Mouse (Mus musculus) liver, embryonic 15.5 days (tissue): ENCODE measurements around the gene Cyp4a10. TPM values are rescaled to one million over a fixed set of nuclear protein-coding genes. Genes with fewer than 3 reads are reported as not detected.
A peak's percentile ranks its signal among the peaks of the same experiment; 100 is the strongest.
"Not testable (repeated sequence)": the region's sequence is repeated elsewhere in the genome, so short reads cannot be mapped to it uniquely, and the experiment has no call there.

ENCODE experiments used
- ATAC-seq: fragments of 200-750 bp; cut with Nextera tagmentation; 2 replicates; pipeline ENCODE4 v1.8.0; 2017; ENCODE audit warnings: moderate number of reproducible peaks, mild to moderate bottlenecking, moderate library complexity; ENCODE audit not compliant: insufficient read depth
- H3K27ac ChIP-seq: fragments of 300-500 bp; sonication (generic); replicated peaks from 2 replicates; pipeline ENCODE4 v1.5.1; 2015; ENCODE audit warnings: mild to moderate bottlenecking, inconsistent platforms
- H3K27me3 ChIP-seq: fragments of 300-500 bp; sonication (generic); 2 replicates; pipeline ENCODE4 v1.6.1; 2015; ENCODE audit warnings: mild to moderate bottlenecking, inconsistent platforms
- H3K36me3 ChIP-seq: fragments of 300-500 bp; sonication (generic); replicated peaks from 2 replicates; pipeline ENCODE4 v1.6.1; 2015; ENCODE audit warnings: moderate library complexity, mild to moderate bottlenecking, inconsistent platforms
- H3K4me1 ChIP-seq: fragments of 300-500 bp; sonication (generic); replicated peaks from 2 replicates; pipeline ENCODE4 v1.6.1; 2015; ENCODE audit warnings: inconsistent platforms
- H3K4me2 ChIP-seq: fragments of 300-500 bp; sonication (generic); 2 replicates; pipeline ENCODE4 v1.6.1; 2015; ENCODE audit warnings: moderate library complexity, mild to moderate bottlenecking, inconsistent platforms
- H3K4me3 ChIP-seq: fragments of 300-500 bp; sonication (generic); replicated peaks from 2 replicates; pipeline ENCODE4 v1.5.1; 2015; ENCODE audit warnings: mild to moderate bottlenecking, inconsistent platforms
- H3K9ac ChIP-seq: fragments of 300-500 bp; sonication (generic); 2 replicates; pipeline ENCODE4 v1.6.1; 2015; ENCODE audit warnings: moderate library complexity, mild to moderate bottlenecking, inconsistent platforms
- H3K9me3 ChIP-seq: fragments of 300-500 bp; sonication (generic); replicated peaks from 2 replicates; pipeline ENCODE4 v1.6.1; 2016; ENCODE audit warnings: inconsistent platforms
- WGBS: fragments of 180-500 bp; shearing (Covaris S2); methylation state at CpG from one replicate; pipeline ENCODE4 v1.1.7; 2015; ENCODE audit warnings: mixed read lengths; ENCODE audit not compliant: insufficient replicate concordance; 5-methylcytosine and 5-hydroxymethylcytosine counted together
- polyA plus RNA-seq: library from polyadenylated mRNA; unstranded; fragments of >200 nt; fragmentation: Nextera tagmentation; extraction: Ambion mirVana; gene quantifications from 2 replicates; pipeline ENCODE4 v1.2.1, GENCODE M21; 2015

The Cyp4a10 gene
- not detected in 2 replicates for polyA plus RNA-seq

DNA sequence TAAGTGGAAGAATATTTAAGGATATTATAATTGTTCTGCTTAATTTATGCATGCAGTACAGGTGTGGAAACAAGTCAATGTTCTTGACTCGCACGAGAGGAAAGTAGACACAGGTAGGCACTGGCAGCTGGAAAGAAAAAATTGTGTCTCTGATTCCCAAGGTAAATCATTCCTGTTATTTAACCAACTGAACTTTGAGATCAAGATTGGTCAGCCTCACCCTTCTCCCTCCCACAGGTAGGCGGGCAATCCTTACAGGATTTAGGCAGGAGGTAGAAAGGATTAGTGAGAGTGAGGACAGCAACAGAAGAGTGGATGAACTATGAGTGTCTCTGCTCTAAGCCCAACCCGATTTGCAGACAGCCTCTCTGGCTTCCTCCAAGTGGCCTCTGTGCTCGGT is at the start of gene Cyp4a10:
Gene Cyp4a10 (plus strand): TSS at position 265 of the 400 bp plus-strand sequence.
- 60% methylated on average over 5 of the region's 5 CpGs for WGBS

DNA sequence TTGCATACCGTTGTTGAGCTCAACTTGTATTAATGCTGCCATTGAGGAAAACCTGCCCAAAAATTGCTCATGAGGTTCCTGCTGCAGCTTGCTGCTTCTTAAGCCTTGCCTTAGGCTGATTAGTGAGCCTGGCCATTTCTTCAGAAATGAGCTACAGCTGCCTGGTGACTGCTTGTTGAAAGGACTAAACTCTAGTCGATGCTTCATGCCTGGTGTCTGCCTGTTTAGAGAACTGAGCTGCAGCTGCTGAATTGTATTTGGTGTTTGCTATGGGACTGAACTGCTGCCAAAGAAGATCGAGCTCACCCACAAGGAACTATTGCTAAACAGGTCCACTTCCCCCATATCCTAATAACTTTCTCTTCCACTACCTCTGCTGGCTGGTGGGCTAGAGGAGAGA is 44.5 kb upstream of the Cyp4a10 start:
- WGBS: 44% methylated on average over 3 of the region's 3 CpGs
- not testable (repeated sequence) for H3K4me3 ChIP-seq, H3K9ac ChIP-seq, H3K4me1 ChIP-seq, H3K27ac ChIP-seq, H3K4me2 ChIP-seq, ATAC-seq, H3K36me3 ChIP-seq, H3K27me3 ChIP-seq, H3K9me3 ChIP-seq

More for the DNA sequence above, at the start of gene Cyp4a10:
- not testable (repeated sequence) for H3K4me1 ChIP-seq, H3K27me3 ChIP-seq, H3K4me3 ChIP-seq, H3K36me3 ChIP-seq, H3K4me2 ChIP-seq, H3K9ac ChIP-seq, H3K27ac ChIP-seq, ATAC-seq, H3K9me3 ChIP-seq

GRCm38 (mm10) chr4:115476051-115476450 is 42.0 kb upstream of the Cyp4a10 start:
- not testable (repeated sequence) for ATAC-seq, H3K27me3 ChIP-seq, H3K4me3 ChIP-seq, H3K4me1 ChIP-seq, H3K9me3 ChIP-seq, H3K27ac ChIP-seq, H3K9ac ChIP-seq, H3K36me3 ChIP-seq, H3K4me2 ChIP-seq

- H3K4me2 ChIP-seq: no peak overlapping the region
- no peak overlapping the region for H3K27ac ChIP-seq
- no peak overlapping the region for H3K4me3 ChIP-seq
- H3K9ac ChIP-seq: no peak overlapping the region
- H3K27me3 ChIP-seq: no peaks in the 10 kb centered on the region
- H3K4me1 ChIP-seq: no peaks in the 10 kb centered on the region
- H3K9me3 ChIP-seq: no peaks in the 10 kb centered on the region
- no peaks in the 10 kb centered on the region for H3K36me3 ChIP-seq
- ATAC-seq: no peak
- WGBS: 40% methylated on average over 6 of the region's 6 CpGs
Measured at GRCm38 (mm10) chr4:115481006-115481652, 36.9 kb upstream of the Cyp4a10 start.

DNA sequence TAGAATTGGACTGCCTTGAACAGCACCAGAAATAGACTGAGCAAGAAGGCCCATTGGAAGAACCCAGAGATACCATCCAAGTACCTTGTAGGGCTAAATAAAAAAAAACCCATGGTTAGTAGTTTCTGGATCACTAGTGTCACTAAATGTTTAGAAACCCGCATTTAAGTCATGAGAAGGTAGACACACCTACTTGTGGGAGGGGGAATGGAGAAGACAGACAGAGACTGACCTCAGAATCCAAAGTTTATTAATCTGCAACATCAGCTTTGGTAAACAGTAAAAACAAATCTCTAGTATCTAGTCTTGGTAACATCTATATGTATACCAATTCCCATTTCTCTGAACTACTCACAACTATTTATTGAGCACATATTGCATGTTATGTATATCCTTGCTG is 22.1 kb upstream of the Cyp4a10 start, which contains the start of gene Cyp4a14:
Gene Cyp4a14 (minus strand): TSS at position 142 of the 400 bp plus-strand sequence.
- H3K4me2 ChIP-seq: no peak within 1 kb of the TSS
- no peaks in the 10 kb centered on the region for H3K36me3 ChIP-seq
- no peak within 1 kb of the TSS for H3K4me3 ChIP-seq
- no peak within 1 kb of the TSS for H3K9ac ChIP-seq
- H3K9me3 ChIP-seq: no peaks in the 10 kb centered on the region
- no peaks in the 10 kb centered on the region for H3K27me3 ChIP-seq
- 77% methylated on average over 1 of the region's 1 CpGs for WGBS
- ATAC-seq: no peak
- H3K27ac ChIP-seq: no peak within 1 kb of the TSS
- no peaks in the 10 kb centered on the region for H3K4me1 ChIP-seq

GRCm38 (mm10) chr4:115497466-115497865 is 20.6 kb upstream of the Cyp4a10 start:
- H3K36me3 ChIP-seq: no peaks in the 10 kb centered on the region
- 58% methylated on average over 3 of the region's 3 CpGs for WGBS
- ATAC-seq: peak; percentile 57; the same call in 1 of the 2 replicates
- H3K4me3 ChIP-seq: no peak overlapping the region
- H3K9ac ChIP-seq: no peak overlapping the region
- H3K4me2 ChIP-seq: no peak overlapping the region
- no peaks in the 10 kb centered on the region for H3K9me3 ChIP-seq
- H3K27me3 ChIP-seq: no peaks in the 10 kb centered on the region
- H3K27ac ChIP-seq: no peak overlapping the region
- H3K4me1 ChIP-seq: no peaks in the 10 kb centered on the region

- H3K4me3 ChIP-seq, H3K9me3 ChIP-seq, H3K9ac ChIP-seq, H3K27ac ChIP-seq, H3K27me3 ChIP-seq, H3K4me1 ChIP-seq, H3K4me2 ChIP-seq, ATAC-seq, H3K36me3 ChIP-seq: not testable (repeated sequence)
Measured at GRCm38 (mm10) chr4:115513964-115514363, 4.1 kb upstream of the Cyp4a10 start.

DNA sequence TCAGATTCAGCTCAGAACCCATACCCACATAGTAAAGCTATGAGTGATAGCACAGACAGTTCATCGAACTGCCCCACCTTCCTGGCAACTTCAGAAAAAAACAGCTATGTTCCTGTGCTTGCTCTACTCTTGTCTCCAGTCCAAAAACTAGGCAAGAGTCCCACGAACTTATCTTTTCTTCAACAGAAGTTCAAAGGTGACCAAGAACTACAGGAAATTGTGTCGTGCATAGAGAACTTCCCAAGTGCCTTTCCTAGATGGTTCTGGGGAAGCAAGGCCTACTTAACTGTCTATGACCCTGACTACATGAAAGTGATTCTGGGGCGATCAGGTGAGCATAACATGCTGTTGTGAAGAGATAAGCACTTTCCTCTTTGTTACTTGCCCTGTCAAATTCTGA is 1.4 kb downstream of the Cyp4a10 start:
- ATAC-seq: no peak
- H3K27me3 ChIP-seq: no peaks in the 10 kb centered on the region
- no peak overlapping the region for H3K27ac ChIP-seq
- no peak overlapping the region for H3K4me3 ChIP-seq
- no peak overlapping the region for H3K9ac ChIP-seq
- H3K4me2 ChIP-seq: no peak overlapping the region
- no peaks in the 10 kb centered on the region for H3K4me1 ChIP-seq
- no peaks in the 10 kb centered on the region for H3K9me3 ChIP-seq
- WGBS: 39% methylated on average over 4 of the region's 4 CpGs
- no peaks in the 10 kb centered on the region for H3K36me3 ChIP-seq

DNA sequence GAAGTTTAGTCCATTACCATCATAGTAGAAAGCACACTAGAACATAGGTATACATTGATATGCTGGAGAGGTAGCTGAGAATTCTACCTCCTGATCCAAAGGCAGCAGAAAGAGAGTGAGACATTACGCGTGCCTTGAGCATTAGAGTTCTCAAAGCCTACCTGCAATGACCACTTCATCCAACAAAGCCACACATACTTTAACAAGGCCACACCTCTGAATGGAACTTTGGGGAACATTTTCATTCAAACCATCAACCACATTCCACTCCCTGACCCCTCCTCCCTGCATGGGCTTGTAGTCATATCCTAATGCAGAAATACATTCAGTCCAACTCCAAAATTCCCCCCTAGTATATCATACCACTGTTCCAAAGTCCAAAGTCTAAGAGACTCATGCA is 3.7 kb downstream of the Cyp4a10 start:
- no peaks in the 10 kb centered on the region for H3K9me3 ChIP-seq
- ATAC-seq: no peak
- no peak overlapping the region for H3K9ac ChIP-seq
- no peak overlapping the region for H3K4me3 ChIP-seq
- H3K4me2 ChIP-seq: no peak overlapping the region
- 74% methylated on average over 2 of the region's 2 CpGs for WGBS
- no peak overlapping the region for H3K27ac ChIP-seq
- no peaks in the 10 kb centered on the region for H3K27me3 ChIP-seq
- no peaks in the 10 kb centered on the region for H3K36me3 ChIP-seq
- H3K4me1 ChIP-seq: no peaks in the 10 kb centered on the region

DNA sequence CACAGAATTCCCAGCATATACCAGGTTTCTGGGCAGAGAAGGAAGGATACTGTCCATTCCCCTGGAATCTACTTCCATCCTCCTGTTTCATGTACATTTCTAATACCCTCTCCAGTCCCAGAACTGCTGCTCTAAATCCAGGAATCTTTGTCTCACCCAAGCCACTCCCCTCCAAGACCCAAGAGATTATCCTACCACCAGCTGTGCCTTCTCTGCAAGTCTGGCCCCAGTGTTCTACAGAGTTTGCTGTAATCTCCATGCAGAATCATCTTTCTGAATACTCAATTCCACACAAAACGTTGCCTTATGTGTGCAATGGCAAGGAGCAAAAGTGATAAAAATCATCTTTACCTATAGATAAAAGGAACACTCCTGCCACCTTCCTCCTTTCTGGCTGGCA is 27.0 kb downstream of the Cyp4a10 start:
- no peak for ATAC-seq
- no peak overlapping the region for H3K27ac ChIP-seq
- H3K9ac ChIP-seq: no peak overlapping the region
- no peak overlapping the region for H3K4me3 ChIP-seq
- H3K9me3 ChIP-seq: no peaks in the 10 kb centered on the region
- H3K36me3 ChIP-seq: no peaks in the 10 kb centered on the region
- 28% methylated on average over 1 of the region's 1 CpGs for WGBS
- no peak overlapping the region for H3K4me2 ChIP-seq
- H3K4me1 ChIP-seq: no peaks in the 10 kb centered on the region
- H3K27me3 ChIP-seq: no peaks in the 10 kb centered on the region

GRCm38 (mm10) chr4:115546141-115546828 is 28.2 kb downstream of the Cyp4a10 start:
- Histone ChIP-seq H3K9ac (no peak overlapping the region), H3K4me3 (no peak overlapping the region), H3K27ac (no peak overlapping the region), H3K4me2 (no peak overlapping the region), H3K9me3 (no peaks in the 10 kb centered on the region), H3K4me1 (no peaks in the 10 kb centered on the region), H3K36me3 (no peaks in the 10 kb centered on the region), H3K27me3 (no peaks in the 10 kb centered on the region)
- peak; percentile 34; the same call in 1 of the 2 replicates for ATAC-seq
- WGBS: 27% methylated on average over 2 of the region's 2 CpGs

- Histone ChIP-seq H3K27me3 (no peaks in the 10 kb centered on the region), H3K4me1 (no peaks in the 10 kb centered on the region), H3K4me2 (no peak overlapping the region), H3K9ac (no peak overlapping the region), H3K36me3 (no peaks in the 10 kb centered on the region), H3K27ac (no peak overlapping the region), H3K4me3 (no peak overlapping the region), H3K9me3 (no peaks in the 10 kb centered on the region)
- ATAC-seq: no peak
- WGBS: 53% methylated on average over 3 of the region's 3 CpGs
Measured at GRCm38 (mm10) chr4:115552726-115553125, 34.7 kb downstream of the Cyp4a10 start.
